Mouse (Mus musculus) embryonic facial prominence, embryonic 12.5 days (tissue): ENCODE measurements around the gene Limd2. TPM values are rescaled to one million over a fixed set of nuclear protein-coding genes. Genes with fewer than 3 reads are reported as not detected.

ENCODE experiments used
- ATAC-seq: fragments of 200-750 bp; cut with Nextera tagmentation; 2 replicates; pipeline ENCODE4 v1.8.0; 2017; ENCODE audit not compliant: insufficient number of reproducible peaks, insufficient read depth, low FRiP score, low TSS enrichment
- H3K27ac ChIP-seq: fragments of 300-500 bp; sonication (generic); 2 replicates; pipeline ENCODE4 v1.5.1; 2016; ENCODE audit warnings: mild to moderate bottlenecking
- H3K27me3 ChIP-seq: fragments of 300-500 bp; sonication (generic); 2 replicates; pipeline ENCODE4 v1.6.1; 2016; ENCODE audit warnings: mild to moderate bottlenecking, moderate library complexity
- H3K36me3 ChIP-seq: fragments of 300-500 bp; sonication (generic); 2 replicates; pipeline ENCODE4 v1.6.1; 2016; ENCODE audit warnings: mild to moderate bottlenecking
- H3K4me1 ChIP-seq: fragments of 300-500 bp; sonication (generic); 2 replicates; pipeline ENCODE4 v1.6.1; 2016
- H3K4me2 ChIP-seq: fragments of 300-500 bp; sonication (generic); replicated peaks from 2 replicates; pipeline ENCODE4 v1.6.1; 2016; ENCODE audit warnings: mild to moderate bottlenecking, moderate library complexity
- H3K4me3 ChIP-seq: fragments of 300-500 bp; sonication (generic); 2 replicates; pipeline ENCODE4 v1.5.1; 2016; ENCODE audit warnings: mild to moderate bottlenecking
- H3K9ac ChIP-seq: fragments of 300-500 bp; sonication (generic); 2 replicates; pipeline ENCODE4 v1.6.1; 2016; ENCODE audit warnings: mild to moderate bottlenecking, moderate library complexity
- H3K9me3 ChIP-seq: fragments of 300-500 bp; sonication (generic); 2 replicates; pipeline ENCODE4 v1.6.1; 2016; ENCODE audit warnings: mild to moderate bottlenecking, moderate library complexity
- WGBS: fragments of 180-500 bp; shearing (Covaris S2); methylation state at CpG from one replicate; pipeline ENCODE4 v1.1.7; 2016; 5-methylcytosine and 5-hydroxymethylcytosine counted together
- polyA plus RNA-seq: library from polyadenylated mRNA; unstranded; fragments of >200 nt; fragmentation: Nextera tagmentation; extraction: Ambion mirVana; gene quantifications from 2 replicates; pipeline ENCODE4 v1.2.1, GENCODE M21; 2016

Limd2 gene
- polyA plus RNA-seq, 1 experiment from 2014 or later, result 467 TPM

GRCm38 (mm10) chr11:106122221-106122620 is 38.4 kb downstream of the Limd2 start:
- H3K4me1 ChIP-seq, result no peaks in the 10 kb centered on the region
- no peak overlapping the region for H3K27ac ChIP-seq
- ATAC-seq, result no peak
- no peaks in the 10 kb centered on the region for H3K9me3 ChIP-seq
- no peak overlapping the region for H3K4me3 ChIP-seq
- no peak overlapping the region for H3K9ac ChIP-seq
- 93% methylated on average over 5 of the region's 5 CpGs for WGBS
- H3K4me2 ChIP-seq, result no peak overlapping the region
- no peaks in the 10 kb centered on the region for H3K27me3 ChIP-seq
- peaks cover 54% of the 10 kb centered on the region for H3K36me3 ChIP-seq

- H3K4me1 ChIP-seq, result no peaks in the 10 kb centered on the region
- no peaks in the 10 kb centered on the region for H3K9me3 ChIP-seq
- H3K4me2 ChIP-seq, result no peak overlapping the region
- H3K9ac ChIP-seq, result no peak overlapping the region
- no peak overlapping the region for H3K4me3 ChIP-seq
- H3K36me3 ChIP-seq, result peaks cover 24% of the 10 kb centered on the region
- no peak for ATAC-seq
- H3K27me3 ChIP-seq, result no peaks in the 10 kb centered on the region
- H3K27ac ChIP-seq, result 0 out of 2 replicates have a peak overlapping the region, but pooled peaks have one; percentile 17
Measured at GRCm38 (mm10) chr11:106111688-106112087, 49.0 kb downstream of the Limd2 start.

Other genes starting within 250 kb of the Limd2 start
- gene Cyb561, start 207.5 kb downstream of the Limd2 start, polyA plus RNA-seq, result 12.1 and 13.6 TPM in 2 replicates
- gene Ace, start 192.9 kb downstream of the Limd2 start, polyA plus RNA-seq, result 0.68 and 0.69 TPM in 2 replicates
- gene Ace3, start 166.2 kb downstream of the Limd2 start, polyA plus RNA-seq, result not detected in 2 replicates
- 1.3 and 3.4 TPM in 2 replicates for gene Kcnh6, start 152.7 kb downstream of the Limd2 start, polyA plus RNA-seq
- gene Dcaf7, start 124.0 kb downstream of the Limd2 start, polyA plus RNA-seq, result 90.6 and 93.4 TPM in 2 replicates
- 10.8 and 11.1 TPM in 2 replicates for gene Taco1, start 94.8 kb downstream of the Limd2 start, polyA plus RNA-seq
- 31.8 and 33.8 TPM in 2 replicates for gene Map3k3, start 76.2 kb downstream of the Limd2 start, polyA plus RNA-seq
- gene Gm10840, start within 50 bp of the Limd2 start, polyA plus RNA-seq, result not detected in 2 replicates
- 34.8 and 35.4 TPM in 2 replicates for gene Strada, start 41.3 kb upstream of the Limd2 start, polyA plus RNA-seq
- 79.4 and 81.7 TPM in 2 replicates for gene Ccdc47, start 55.5 kb upstream of the Limd2 start, polyA plus RNA-seq
- 103 and 104 TPM in 2 replicates for gene Ddx42, start 56.1 kb upstream of the Limd2 start, polyA plus RNA-seq
- 63.3 and 67.0 TPM in 2 replicates for gene Ftsj3, start 95.2 kb upstream of the Limd2 start, polyA plus RNA-seq
- 315 and 316 TPM in 2 replicates for gene Psmc5, start 95.3 kb upstream of the Limd2 start, polyA plus RNA-seq
- gene Smarcd2, start 112.1 kb upstream of the Limd2 start, polyA plus RNA-seq, result 71.5 and 75.1 TPM in 2 replicates
- gene Tcam1, start 115.8 kb upstream of the Limd2 start, polyA plus RNA-seq, result 0.24 and 0.47 TPM in 2 replicates
- gene Gh, start 141.0 kb upstream of the Limd2 start, polyA plus RNA-seq, result not detected in 2 replicates
- gene Cd79b, start 153.9 kb upstream of the Limd2 start, polyA plus RNA-seq, result 1.5 and 1.7 TPM in 2 replicates
- gene Scn4a, start 192.4 kb upstream of the Limd2 start, polyA plus RNA-seq, result 0.05 and 0.09 TPM in 2 replicates
- gene Prr29, start 204.6 kb upstream of the Limd2 start, polyA plus RNA-seq, result not detected in 2 replicates
- gene Icam2, start 227.2 kb upstream of the Limd2 start, polyA plus RNA-seq, result 23.9 and 29.8 TPM in 2 replicates